Mouse (Mus musculus) embryonic fibroblast, embryonic 13.5 days (primary cell): ENCODE results near the gene Asb3. TPM values are rescaled to one million over a fixed set of nuclear protein-coding genes. Genes with fewer than 3 reads are reported as not detected.

Source experiments
- H3K27ac ChIP-seq: 2 replicates; pipeline ENCODE4 v1.5.1; 2012; ENCODE audit warnings: low read length, control low read depth, inconsistent platforms; ENCODE audit not compliant: insufficient read depth
- H3K4me1 ChIP-seq: 2 replicates; pipeline ENCODE4 v1.6.1; 2011; ENCODE audit warnings: low read length; ENCODE audit not compliant: control insufficient read depth, insufficient read depth
- H3K4me3 ChIP-seq: 2 replicates; pipeline ENCODE4 v1.5.1; 2011; ENCODE audit warnings: mild to moderate bottlenecking, control low read depth, low read length; ENCODE audit not compliant: insufficient read depth
- CTCF ChIP-seq: IDR thresholded peaks from 2 replicates; pipeline ENCODE4 v1.5.1; 2011; ENCODE audit warnings: mild to moderate bottlenecking, control low read depth, low read length, moderate library complexity, borderline replicate concordance; ENCODE audit not compliant: insufficient read depth
- POLR2A ChIP-seq: IDR thresholded peaks from 2 replicates; pipeline ENCODE4 v1.6.1; 2011; ENCODE audit warnings: low read depth, mild to moderate bottlenecking, control low read depth, low read length, moderate library complexity
- polyA plus RNA-seq: library from polyadenylated mRNA; stranded (reverse); fragments of >200 nt; gene quantifications from 2 replicates; pipeline ENCODE4 v1.2.4, GENCODE M21; 2011; ENCODE audit warnings: low read depth; ENCODE audit not compliant: missing spikeins, insufficient read length

Asb3 gene
- 15.4 and 16.3 TPM in 2 replicates for polyA plus RNA-seq

GRCm38 (mm10) chr11:30885171-30885871 lies at the start of gene Asb3, which contains the start of gene Gpr75:
Asb3 (plus strand) TSS chr11:30885416.
Gpr75 (plus strand) TSS chr11:30885358.
- peak within 1 kb of the TSS; percentile 27 for H3K4me3 ChIP-seq
- no peaks in the 10 kb centered on the region for H3K4me1 ChIP-seq
- no peak for TF ChIP-seq POLR2A
- TF ChIP-seq CTCF, result no peak
- no peak within 1 kb of the TSS for H3K27ac ChIP-seq

- Histone ChIP-seq H3K4me1 (no peaks in the 10 kb centered on the region), H3K4me3 (no peak overlapping the region), H3K27ac (no peak overlapping the region)
- TF ChIP-seq CTCF, result no peak
- TF ChIP-seq POLR2A, result no peak
Observed at GRCm38 (mm10) chr11:30838793-30839192, 46.4 kb upstream of the Asb3 start.

- TF ChIP-seq CTCF (no peak), POLR2A (no peak)
- Histone ChIP-seq H3K4me3 (no peak overlapping the region), H3K27ac (no peak overlapping the region)
Observed at GRCm38 (mm10) chr11:30844355-30844754, 40.9 kb upstream of the Asb3 start.

GRCm38 (mm10) chr11:30872425-30872824 lies 12.8 kb upstream of the Asb3 start:
- Histone ChIP-seq H3K4me1 (no peaks in the 10 kb centered on the region), H3K4me3 (no peak overlapping the region), H3K27ac (no peak overlapping the region)
- TF ChIP-seq POLR2A (no peak), CTCF (no peak)

More at GRCm38 (mm10) chr11:30844355-30844754, 40.9 kb upstream of the Asb3 start:
- H3K4me1 ChIP-seq, result no peaks in the 10 kb centered on the region

- no peak overlapping the region for H3K27ac ChIP-seq
- no peak overlapping the region for H3K4me3 ChIP-seq
- no peaks in the 10 kb centered on the region for H3K4me1 ChIP-seq
- TF ChIP-seq CTCF (no peak), POLR2A (no peak)
Observed at GRCm38 (mm10) chr11:30888153-30888552, 2.9 kb downstream of the Asb3 start.

GRCm38 (mm10) chr11:30896201-30896600 lies 11.0 kb downstream of the Asb3 start:
- TF ChIP-seq POLR2A, result no peak
- TF ChIP-seq CTCF, result no peak
- no peak overlapping the region for H3K27ac ChIP-seq
- H3K4me1 ChIP-seq, result no peaks in the 10 kb centered on the region
- no peak overlapping the region for H3K4me3 ChIP-seq

- Histone ChIP-seq H3K4me3 (no peak overlapping the region), H3K4me1 (no peaks in the 10 kb centered on the region), H3K27ac (no peak overlapping the region)
- TF ChIP-seq POLR2A (no peak), CTCF (no peak)
Observed at GRCm38 (mm10) chr11:30899312-30899711, 14.1 kb downstream of the Asb3 start.

- TF ChIP-seq CTCF (no peak), POLR2A (no peak)
- Histone ChIP-seq H3K4me3 (no peak overlapping the region), H3K4me1 (no peaks in the 10 kb centered on the region), H3K27ac (no peak overlapping the region)
Observed at GRCm38 (mm10) chr11:30912311-30912710, 27.1 kb downstream of the Asb3 start.

- no peak overlapping the region for H3K27ac ChIP-seq
- TF ChIP-seq CTCF, result no peak
- TF ChIP-seq POLR2A, result no peak
- H3K4me1 ChIP-seq, result no peaks in the 10 kb centered on the region
- H3K4me3 ChIP-seq, result no peak overlapping the region
Observed at GRCm38 (mm10) chr11:30920641-30921040, 35.4 kb downstream of the Asb3 start.

- TF ChIP-seq CTCF (no peak), POLR2A (no peak)
- no peak overlapping the region for H3K27ac ChIP-seq
- no peak overlapping the region for H3K4me3 ChIP-seq
- no peaks in the 10 kb centered on the region for H3K4me1 ChIP-seq
Observed at GRCm38 (mm10) chr11:30923283-30923682, 38.1 kb downstream of the Asb3 start.
